Mouse (Mus musculus): ENCODE measurements around the gene Synj1. TPM values are rescaled to one million over a fixed set of nuclear protein-coding genes. Genes with fewer than 3 reads are reported as not detected.

The Synj1 gene
- polyA plus RNA-seq, 1 experiment from 2014 or later: 5.2 TPM

- no peaks in the 10 kb centered on the region for H3K4me1 ChIP-seq (replicated peaks; ENCODE audit: control insufficient read depth, insufficient read depth)
- H3K36me3 ChIP-seq (ENCODE audit: control insufficient read depth, insufficient read depth, low read length): 0 out of 2 replicates have a peak, but pooled peaks cover 4% of the 10 kb centered on the region
- H3K27ac ChIP-seq (replicated peaks): peak overlapping the region; percentile 88
- DNase-seq (ENCODE audit: low spot score) (no peak), ATAC-seq (ENCODE audit: low FRiP score, low TSS enrichment) (no peak)
- H3K4me3 ChIP-seq (ENCODE audit: low read depth, low read length): peak overlapping the region; percentile 82
- peak overlapping the region; percentile 81 for H3K9ac ChIP-seq (ENCODE audit: low read length)
- WGBS: 22% methylated on average over 13 of the region's 13 CpGs
- TF ChIP-seq CTCF (IDR thresholded peaks at IDR 0.05; ENCODE audit: low read depth): no peak
- no peak for TF ChIP-seq EP300 (optimal IDR thresholded peaks at IDR 0.05)
- no peaks in the 10 kb centered on the region for H3K9me3 ChIP-seq (ENCODE audit: control insufficient read depth, low read length)
- no peaks in the 10 kb centered on the region for H3K27me3 ChIP-seq (ENCODE audit: control insufficient read depth, insufficient read depth, low read length)
- H3K4me2 ChIP-seq (replicated peaks; ENCODE audit: low read depth): peak overlapping the region; percentile 90
Observed at GRCm38 (mm10) chr16:90933534-90934176, 77.5 kb downstream of the Synj1 start.

DNA sequence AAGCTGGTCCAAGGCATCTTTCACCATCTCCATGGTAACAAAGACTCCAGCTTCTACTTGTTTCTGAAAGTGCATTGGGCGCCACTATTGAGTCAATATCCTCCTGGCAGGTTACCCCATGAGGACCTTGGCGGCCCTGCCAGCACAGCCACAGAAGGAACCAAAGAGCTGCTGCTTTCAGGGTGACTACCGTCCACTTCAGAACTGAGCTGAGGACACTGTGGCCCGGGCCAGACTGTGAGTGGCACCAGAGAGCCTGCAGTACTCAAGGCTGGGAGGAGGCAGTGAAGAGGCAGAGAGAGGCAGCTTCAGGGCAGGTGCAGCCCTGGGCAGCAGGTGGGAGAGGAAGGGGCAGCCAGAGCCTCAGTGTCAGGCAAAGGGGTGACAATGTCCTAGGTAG, 83.7 kb downstream of the Synj1 start:
- Histone ChIP-seq H3K4me1 (replicated peaks; ENCODE audit: control insufficient read depth, insufficient read depth) (no peaks in the 10 kb centered on the region), H3K4me2 (replicated peaks; ENCODE audit: low read depth) (no peak overlapping the region), H3K9me3 (ENCODE audit: control insufficient read depth, low read length) (no peaks in the 10 kb centered on the region), H3K27me3 (ENCODE audit: control insufficient read depth, insufficient read depth, low read length) (no peaks in the 10 kb centered on the region), H3K4me3 (ENCODE audit: low read depth, low read length) (no peak overlapping the region), H3K27ac (replicated peaks) (no peak overlapping the region), H3K9ac (ENCODE audit: low read length) (no peak overlapping the region), H3K36me3 (ENCODE audit: control insufficient read depth, insufficient read depth, low read length) (no peaks in the 10 kb centered on the region)
- TF ChIP-seq EP300 (optimal IDR thresholded peaks at IDR 0.05) (no peak), CTCF (IDR thresholded peaks at IDR 0.05; ENCODE audit: low read depth) (no peak)
- DNase-seq (ENCODE audit: low spot score) (no peak), ATAC-seq (ENCODE audit: low FRiP score, low TSS enrichment) (no peak)
- WGBS: 86% methylated on average over 4 of the region's 4 CpGs

GRCm38 (mm10) chr16:90925461-90925860, 85.6 kb downstream of the Synj1 start:
- no peak overlapping the region for H3K4me2 ChIP-seq (replicated peaks; ENCODE audit: low read depth)
- H3K36me3 ChIP-seq (ENCODE audit: control insufficient read depth, insufficient read depth, low read length): no peaks in the 10 kb centered on the region
- ATAC-seq (ENCODE audit: low FRiP score, low TSS enrichment): peak; percentile 62; the same call in 1 of the 2 replicates
- no peak for TF ChIP-seq EP300 (optimal IDR thresholded peaks at IDR 0.05)
- TF ChIP-seq CTCF (IDR thresholded peaks at IDR 0.05; ENCODE audit: low read depth): peak; percentile 97
- peak; percentile 78 for DNase-seq (ENCODE audit: low spot score)
- H3K27ac ChIP-seq (replicated peaks): no peak overlapping the region
- H3K4me3 ChIP-seq (ENCODE audit: low read depth, low read length): no peak overlapping the region
- H3K9me3 ChIP-seq (ENCODE audit: control insufficient read depth, low read length): no peaks in the 10 kb centered on the region
- no peaks in the 10 kb centered on the region for H3K4me1 ChIP-seq (replicated peaks; ENCODE audit: control insufficient read depth, insufficient read depth)
- no peaks in the 10 kb centered on the region for H3K27me3 ChIP-seq (ENCODE audit: control insufficient read depth, insufficient read depth, low read length)
- WGBS: 30% methylated on average over 5 of the region's 5 CpGs
- no peak overlapping the region for H3K9ac ChIP-seq (ENCODE audit: low read length)

DNA sequence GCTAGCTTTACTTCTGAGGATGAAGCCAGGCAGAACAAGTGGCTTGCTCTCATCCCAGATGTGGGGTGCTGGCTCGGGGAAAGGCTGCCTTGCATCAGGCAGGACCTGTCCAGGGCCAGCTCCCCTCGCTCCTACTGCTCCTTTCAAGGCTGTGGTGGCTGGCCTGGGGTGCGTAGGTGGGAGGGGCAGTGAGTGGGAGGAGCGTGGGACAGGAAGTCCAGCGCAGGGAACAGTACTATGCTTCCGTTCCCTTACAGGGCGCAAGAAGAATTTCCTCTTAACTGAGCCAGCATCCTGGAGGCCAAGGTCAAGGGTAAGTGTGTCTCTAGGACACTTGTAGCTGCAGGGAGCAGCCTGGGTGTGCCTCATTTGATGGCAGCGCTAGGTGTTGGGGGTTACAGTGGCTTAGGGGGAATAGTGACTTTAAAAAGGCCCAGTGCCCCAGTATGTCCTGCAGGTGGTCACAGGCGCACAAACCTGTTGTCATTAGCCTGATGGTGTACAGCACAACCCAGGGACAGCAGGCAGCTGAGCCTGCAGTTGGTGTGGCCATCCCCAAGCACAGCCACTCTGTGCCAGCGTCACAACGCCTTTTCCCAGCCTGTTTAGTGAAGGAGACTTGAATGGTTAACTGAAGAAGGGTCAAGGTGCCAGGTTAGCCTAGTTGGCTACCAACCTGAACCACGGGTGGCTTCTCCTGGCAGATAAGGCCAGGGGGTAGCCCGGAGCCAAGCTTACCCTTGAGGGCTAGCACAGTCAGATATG, 86.3 kb downstream of the Synj1 start:
- H3K27ac ChIP-seq (replicated peaks): no peak overlapping the region
- 86% methylated on average over 13 of the region's 13 CpGs for WGBS
- TF ChIP-seq CTCF (IDR thresholded peaks at IDR 0.05; ENCODE audit: low read depth): no peak
- no peak for TF ChIP-seq EP300 (optimal IDR thresholded peaks at IDR 0.05)
- ATAC-seq (ENCODE audit: low FRiP score, low TSS enrichment) (no peak; the same call in 1 of the 2 replicates), DNase-seq (ENCODE audit: low spot score) (no peak)
- no peaks in the 10 kb centered on the region for H3K36me3 ChIP-seq (ENCODE audit: control insufficient read depth, insufficient read depth, low read length)
- no peak overlapping the region for H3K4me2 ChIP-seq (replicated peaks; ENCODE audit: low read depth)
- H3K4me1 ChIP-seq (replicated peaks; ENCODE audit: control insufficient read depth, insufficient read depth): no peaks in the 10 kb centered on the region
- H3K4me3 ChIP-seq (ENCODE audit: low read depth, low read length): no peak overlapping the region
- no peaks in the 10 kb centered on the region for H3K9me3 ChIP-seq (ENCODE audit: control insufficient read depth, low read length)
- H3K9ac ChIP-seq (ENCODE audit: low read length): no peak overlapping the region
- H3K27me3 ChIP-seq (ENCODE audit: control insufficient read depth, insufficient read depth, low read length): no peaks in the 10 kb centered on the region

GRCm38 (mm10) chr16:90921471-90922159, 89.5 kb downstream of the Synj1 start:
- Histone ChIP-seq H3K4me2 (replicated peaks; ENCODE audit: low read depth) (no peak overlapping the region), H3K27ac (replicated peaks) (no peak overlapping the region), H3K9ac (ENCODE audit: low read length) (no peak overlapping the region), H3K9me3 (ENCODE audit: control insufficient read depth, low read length) (no peaks in the 10 kb centered on the region), H3K36me3 (ENCODE audit: control insufficient read depth, insufficient read depth, low read length) (no peaks in the 10 kb centered on the region), H3K4me1 (replicated peaks; ENCODE audit: control insufficient read depth, insufficient read depth) (no peaks in the 10 kb centered on the region), H3K4me3 (ENCODE audit: low read depth, low read length) (no peak overlapping the region), H3K27me3 (ENCODE audit: control insufficient read depth, insufficient read depth, low read length) (no peaks in the 10 kb centered on the region)
- WGBS: 39% methylated on average over 10 of the region's 10 CpGs
- no peak for ATAC-seq (ENCODE audit: low FRiP score, low TSS enrichment)
- DNase-seq (ENCODE audit: low spot score): no peak
- TF ChIP-seq CTCF (IDR thresholded peaks at IDR 0.05; ENCODE audit: low read depth): 0 out of 2 replicates have a peak, but pooled peaks have one; percentile 6
- TF ChIP-seq EP300 (optimal IDR thresholded peaks at IDR 0.05): no peak
